Mouse (Mus musculus) right cerebral cortex, adult 2 months (tissue): ENCODE measurements at regions not wholly inside any gene's neighbourhood (a gene's known extent, or its start where the extent isn't known, plus 50 kb on each side); places are given as distances from the start of the nearest gene placed in this dataset.

Experiments used
- DNase-seq, 2 experiments: peaks; one replicate each; pipeline ENCODE4 v3.0.0; 2021 to 2022; ENCODE audit warnings: low spot score in 2 of 2

DNA sequence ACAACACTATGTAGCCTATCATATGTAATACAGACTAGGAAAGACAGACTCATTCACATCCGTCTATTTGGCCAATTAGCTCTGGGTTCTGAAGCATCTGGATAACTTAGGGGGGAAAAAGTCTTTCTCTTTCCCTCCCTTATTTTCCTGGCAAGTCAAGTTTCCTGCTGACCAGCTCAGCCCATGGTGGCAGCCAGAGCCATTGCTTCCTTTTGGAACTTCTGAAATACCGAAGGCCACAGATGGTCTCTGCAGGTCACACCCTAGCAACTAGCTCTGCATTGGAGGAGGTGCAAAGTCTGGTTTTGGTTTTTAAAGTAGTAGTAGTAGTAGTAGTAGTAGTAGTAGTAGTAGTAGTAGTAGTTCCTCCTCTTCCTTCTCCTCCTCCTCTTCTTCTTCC is 76.6 kb upstream of the Gm15217 start:
- DNase-seq = no peak

DNA sequence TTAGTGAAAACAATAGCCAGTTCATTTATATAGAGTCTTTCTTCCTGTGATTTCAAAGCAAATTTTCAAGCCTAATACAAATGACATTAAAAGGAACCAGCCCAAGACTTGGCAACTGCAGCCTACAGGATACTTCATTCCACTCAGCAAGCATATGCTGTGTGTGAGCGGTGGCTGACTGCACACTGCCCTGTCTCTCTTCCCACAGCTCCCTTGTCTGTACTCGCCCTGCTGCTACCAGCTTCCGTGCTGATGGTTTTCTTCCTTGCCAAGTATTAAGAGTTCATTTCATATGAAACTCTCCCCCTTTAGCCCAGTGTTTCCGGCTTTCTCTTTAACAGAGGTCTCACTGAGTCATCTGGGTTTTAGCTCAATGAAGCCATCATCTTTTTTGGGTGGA is 73.9 kb upstream of the Gm15217 start:
- peak; percentile 3 to 13 for DNase-seq

DNA sequence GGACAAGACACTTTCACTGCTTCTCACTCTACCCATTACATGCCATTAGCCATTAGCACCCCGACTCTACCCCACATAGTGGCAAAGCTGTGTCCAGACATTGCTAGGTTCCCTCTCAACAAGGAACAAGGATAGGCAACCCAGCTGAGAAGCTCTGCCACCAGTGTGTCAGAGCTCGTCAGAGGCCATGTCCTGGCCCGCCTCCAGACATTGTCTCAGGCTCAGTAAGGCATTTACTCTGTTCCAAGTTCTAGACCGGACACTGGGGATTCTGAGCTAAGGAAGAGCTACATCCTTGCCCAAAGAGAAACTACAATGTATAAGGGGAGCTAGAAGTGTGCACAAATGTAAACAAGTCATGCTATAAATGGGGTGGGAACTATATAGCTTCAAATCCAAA is 66.2 kb upstream of the Gm15217 start:
- no peak for DNase-seq

DNA sequence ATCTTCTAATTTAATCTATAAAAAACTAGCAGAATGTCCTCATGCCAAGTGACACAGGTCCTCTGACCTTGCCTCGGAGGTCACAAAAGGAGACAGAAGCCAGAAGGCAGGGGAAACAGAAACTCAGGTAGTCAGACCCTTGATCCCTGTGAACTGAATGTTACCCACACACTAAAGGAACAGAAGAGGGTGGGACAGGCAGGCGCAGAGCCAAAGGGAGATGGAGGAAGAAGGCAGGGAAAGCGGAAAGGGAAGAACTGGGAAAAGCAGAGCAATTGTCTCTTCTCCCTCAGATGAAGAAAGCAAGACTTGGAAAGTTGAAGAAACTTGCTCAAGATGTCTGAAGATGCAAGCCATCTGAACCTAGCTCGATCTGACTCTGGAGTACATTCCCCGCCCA is 62.7 kb upstream of the Gm15217 start:
- DNase-seq = no peak

DNA sequence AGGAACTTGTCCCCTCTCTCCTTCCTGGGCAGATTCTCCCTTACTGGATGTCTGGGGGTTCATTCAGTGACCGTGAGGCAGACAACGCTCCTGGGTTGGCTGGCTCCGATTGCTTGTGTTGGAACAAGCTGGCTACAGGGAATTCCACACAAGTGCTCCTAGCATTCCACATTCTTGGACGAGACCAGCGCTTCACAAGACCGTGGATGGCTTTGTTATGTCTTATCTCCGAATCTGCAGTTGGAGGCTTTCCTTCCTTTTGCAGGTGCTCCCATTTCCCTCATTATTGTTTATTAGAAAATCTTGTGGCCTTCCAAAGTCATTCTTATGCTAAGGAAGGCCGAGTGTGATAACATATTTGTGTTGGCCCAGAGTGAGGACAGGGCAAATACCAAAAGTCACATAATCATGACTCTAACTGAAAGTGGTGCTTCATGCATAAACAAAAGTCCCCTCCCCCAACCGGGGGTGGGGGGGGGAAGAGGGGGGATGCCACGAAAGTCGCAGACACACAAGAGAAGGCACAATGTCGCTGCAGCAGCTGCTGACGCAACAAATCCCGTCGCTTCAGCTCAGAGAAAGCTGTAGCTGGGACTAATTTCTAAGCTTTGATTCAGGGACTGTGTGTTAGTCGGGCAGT is 61.7 kb upstream of the Gm15217 start:
- DNase-seq = no peak

DNA sequence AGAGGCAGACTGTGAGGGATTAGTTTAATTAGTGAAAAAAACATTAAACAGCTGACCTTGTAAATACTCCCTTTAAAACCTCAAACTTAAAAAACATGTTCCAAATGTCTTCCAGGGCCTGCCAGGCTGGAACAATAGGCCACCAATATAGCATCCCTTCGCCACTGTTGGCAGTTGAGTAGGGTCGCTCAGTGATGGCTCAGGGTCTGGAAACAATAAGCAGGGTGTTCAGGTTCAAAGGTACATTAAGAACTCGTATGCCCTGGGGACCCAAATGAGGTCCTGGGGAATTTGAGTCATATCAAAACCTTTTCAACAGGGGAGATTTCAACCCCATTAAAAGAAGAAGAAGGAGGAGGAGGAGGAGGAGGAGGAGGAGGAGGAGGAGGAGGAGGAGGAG is 51.1 kb upstream of the Gm15217 start:
- no peak for DNase-seq
